Mouse (Mus musculus) right cerebral cortex, adult 2 months (tissue): Measurements from ENCODE around the gene Cep55.

Source experiments
- DNase-seq, 2 experiments: peaks; one replicate each; pipeline ENCODE4 v3.0.0; 2021 to 2022; ENCODE audit warnings: low spot score in 2 of 2

Cep55 gene

GRCm38 (mm10) chr19:38054720-38055192 is at the start of gene Cep55:
TSS of gene Cep55 (plus strand) at chr19:38055011.
- peak; percentile 92 for DNase-seq

GRCm38 (mm10) chr19:38011379-38011778 is 43.4 kb upstream of the Cep55 start:
- DNase-seq, result no peak

GRCm38 (mm10) chr19:38014443-38014842 is 40.4 kb upstream of the Cep55 start:
- no peak for DNase-seq

- peak; percentile 65 to 68 for DNase-seq
These were observed 39.5 kb upstream of the Cep55 start for GRCm38 (mm10) chr19:38015180-38015872.

GRCm38 (mm10) chr19:38015873-38016254 is 38.9 kb upstream of the Cep55 start:
- no peak for DNase-seq

GRCm38 (mm10) chr19:38022710-38023109 is 32.1 kb upstream of the Cep55 start:
- DNase-seq, result no peak

GRCm38 (mm10) chr19:38023603-38024002 is 31.2 kb upstream of the Cep55 start:
- no peak for DNase-seq

GRCm38 (mm10) chr19:38025254-38026041 is 29.4 kb upstream of the Cep55 start:
- DNase-seq, result no peak

- no peak for DNase-seq
These were observed 28.6 kb upstream of the Cep55 start for GRCm38 (mm10) chr19:38026211-38026624.

- DNase-seq, result no peak
These were observed 27.4 kb upstream of the Cep55 start for GRCm38 (mm10) chr19:38027389-38027788.

GRCm38 (mm10) chr19:38027881-38028521 is 26.8 kb upstream of the Cep55 start:
- no peak for DNase-seq

GRCm38 (mm10) chr19:38029292-38029691 is 25.5 kb upstream of the Cep55 start:
- DNase-seq, result no peak

GRCm38 (mm10) chr19:38029871-38030270 is 24.9 kb upstream of the Cep55 start:
- no peak for DNase-seq

GRCm38 (mm10) chr19:38030673-38031137 is 24.1 kb upstream of the Cep55 start:
- DNase-seq, result no peak

- DNase-seq, result no peak
These were observed 23.7 kb upstream of the Cep55 start for GRCm38 (mm10) chr19:38031144-38031543.

GRCm38 (mm10) chr19:38032993-38033734 is 21.6 kb upstream of the Cep55 start:
- DNase-seq, result no peak

- DNase-seq, result no peak
These were observed 21.1 kb upstream of the Cep55 start for GRCm38 (mm10) chr19:38033735-38034057.

- no peak for DNase-seq
These were observed 20.1 kb upstream of the Cep55 start for GRCm38 (mm10) chr19:38034696-38035095.

- no peak for DNase-seq
These were observed 19.0 kb upstream of the Cep55 start for GRCm38 (mm10) chr19:38035766-38036165.

- no peak for DNase-seq
These were observed 16.5 kb upstream of the Cep55 start for GRCm38 (mm10) chr19:38038267-38038666.

- no peak for DNase-seq
These were observed 12.5 kb upstream of the Cep55 start for GRCm38 (mm10) chr19:38042261-38042722.
